Mouse (Mus musculus) WW6 (cell line): ENCODE results near the gene Gm49711.
"Not testable (repeated sequence)": the region's sequence is repeated elsewhere in the genome, so short reads cannot be mapped to it uniquely, and the experiment has no call there.

Experiments used
- DNase-seq: peaks from one replicate; pipeline ENCODE4 v3.0.0-alpha.2; 2013; ENCODE audit warnings: low read depth, low spot score

Gene Gm49711

DNA sequence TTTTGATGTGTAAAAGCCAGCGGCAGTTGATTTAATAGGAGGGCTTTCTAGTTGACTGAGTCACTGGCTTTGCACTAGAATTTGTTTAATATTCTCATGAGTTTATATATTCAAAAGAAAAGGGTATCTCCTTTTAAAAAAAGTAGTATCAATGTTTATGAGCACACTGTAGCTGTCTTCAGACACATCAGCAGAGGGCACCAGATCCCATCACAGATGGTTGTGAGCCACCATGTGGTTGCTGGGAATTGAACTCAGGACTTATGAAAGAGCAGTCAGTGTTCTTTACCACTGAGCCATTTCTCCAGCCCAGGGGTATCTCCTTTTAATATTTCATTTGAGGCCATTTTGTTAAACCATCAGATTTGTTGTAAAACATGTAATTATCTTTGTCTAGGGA, 4.7 kb downstream of the Gm49711 start:
- DNase-seq = no peak

DNA sequence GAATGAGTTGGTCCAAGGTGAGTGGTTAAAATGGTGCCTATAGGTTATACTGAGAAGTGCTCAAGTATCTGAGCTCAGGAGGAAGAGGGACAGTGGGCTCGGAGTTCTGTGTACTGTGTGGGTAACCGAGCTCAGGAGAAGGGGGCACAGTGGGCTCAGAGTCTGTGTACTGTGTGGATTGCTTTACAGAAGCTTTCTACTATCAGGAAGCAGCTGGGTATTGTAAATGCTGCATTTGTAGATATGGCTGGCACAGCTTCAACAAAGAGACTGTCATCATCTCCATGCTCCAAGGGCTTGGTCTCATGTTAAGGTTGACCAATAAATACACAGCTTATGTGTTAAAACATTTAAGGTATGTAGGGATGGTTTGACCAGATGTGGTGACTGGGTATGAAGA, 6.7 kb downstream of the Gm49711 start:
- DNase-seq = no peak

DNA sequence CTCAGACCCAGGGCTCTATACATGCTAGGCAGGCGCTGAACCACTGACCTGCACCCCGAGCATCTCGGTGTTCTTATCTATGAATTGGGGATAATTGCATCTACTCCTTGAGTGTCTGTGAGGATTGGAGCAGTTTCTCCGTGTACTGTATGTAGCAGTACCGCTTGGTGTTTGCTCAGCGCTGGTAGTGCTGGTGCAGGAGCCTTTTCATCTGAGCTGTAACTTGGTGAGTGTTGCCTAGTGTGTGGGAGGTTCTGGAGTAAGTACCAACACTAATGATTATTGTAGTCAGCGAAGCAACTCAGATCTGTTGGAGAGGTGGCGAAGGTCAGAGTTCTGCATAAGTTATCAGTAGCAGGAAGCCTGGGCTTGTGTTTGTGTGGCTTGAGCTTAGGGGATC, 12.2 kb downstream of the Gm49711 start:
- DNase-seq = no peak

DNA sequence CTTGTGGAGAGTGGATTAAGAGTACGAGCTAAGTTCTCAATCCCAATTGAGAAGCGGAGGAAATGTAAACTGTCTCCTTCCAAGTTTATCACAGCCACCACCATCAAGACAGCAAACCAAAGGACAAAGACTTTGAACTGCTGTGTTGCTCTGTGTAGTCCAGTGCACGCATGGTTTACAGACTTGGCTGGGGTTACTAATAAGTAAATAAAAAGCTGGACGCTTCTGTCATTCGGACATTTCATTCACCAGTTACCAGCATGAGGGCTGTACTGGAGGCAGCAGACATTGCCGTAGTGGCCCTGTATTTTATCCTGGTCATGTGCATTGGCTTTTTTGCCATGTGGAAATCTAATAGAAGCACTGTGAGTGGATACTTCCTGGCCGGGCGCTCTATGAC, 18.7 kb downstream of the Gm49711 start:
- DNase-seq = no peak

DNA sequence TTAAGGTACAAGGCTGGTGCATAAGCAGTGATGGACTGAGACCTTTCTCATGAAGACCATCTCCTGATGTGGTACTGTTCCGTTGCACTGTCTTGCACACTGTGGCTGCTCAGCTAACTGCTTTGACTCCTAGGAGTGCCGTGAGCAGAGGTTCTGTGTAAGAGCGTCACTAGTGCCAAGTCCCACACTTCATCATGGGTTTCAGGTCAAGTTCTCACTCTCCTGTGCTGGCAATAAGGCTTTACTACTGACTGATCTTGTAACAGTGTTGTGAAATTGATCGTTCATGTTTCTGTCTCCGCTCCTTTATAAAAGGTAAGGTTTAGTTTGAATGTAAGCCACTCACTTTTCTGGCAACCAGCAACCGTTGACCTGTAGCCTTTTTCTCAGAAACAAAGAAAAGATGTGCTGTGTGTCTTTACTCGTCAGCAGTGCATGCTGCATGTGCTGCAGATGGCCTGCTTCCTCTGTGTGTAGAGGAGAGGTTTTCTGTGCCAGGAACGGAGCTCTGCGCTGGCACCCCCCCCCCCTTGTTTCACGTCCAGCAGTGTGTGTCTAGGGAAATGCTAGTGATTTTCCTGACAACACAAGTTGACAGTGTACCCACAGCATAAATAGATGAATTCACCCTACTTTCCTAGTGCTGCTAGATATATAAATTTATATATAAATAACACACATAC, 25.8 kb downstream of the Gm49711 start:
- DNase-seq = no peak

DNA sequence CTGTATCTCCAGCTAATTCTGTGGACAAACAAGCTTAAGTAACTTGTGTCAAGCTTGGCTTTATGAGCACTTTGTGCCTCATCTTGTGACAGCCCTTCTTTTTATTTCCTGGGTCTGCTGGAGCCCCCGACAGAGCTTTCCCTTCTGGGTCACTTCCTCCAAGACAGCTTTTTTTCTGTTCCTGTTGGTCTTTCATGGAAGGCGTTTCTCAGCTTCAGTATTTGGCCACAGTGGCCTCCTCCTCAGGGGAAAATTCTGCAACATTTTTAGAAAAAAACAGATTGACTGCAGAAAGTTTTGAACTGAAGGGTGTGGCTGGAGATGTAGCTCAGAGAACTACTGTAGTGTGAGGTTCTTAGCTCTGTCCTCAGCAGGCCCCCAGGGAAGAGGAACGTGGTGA, 31.1 kb downstream of the Gm49711 start:
- no peak for DNase-seq

DNA sequence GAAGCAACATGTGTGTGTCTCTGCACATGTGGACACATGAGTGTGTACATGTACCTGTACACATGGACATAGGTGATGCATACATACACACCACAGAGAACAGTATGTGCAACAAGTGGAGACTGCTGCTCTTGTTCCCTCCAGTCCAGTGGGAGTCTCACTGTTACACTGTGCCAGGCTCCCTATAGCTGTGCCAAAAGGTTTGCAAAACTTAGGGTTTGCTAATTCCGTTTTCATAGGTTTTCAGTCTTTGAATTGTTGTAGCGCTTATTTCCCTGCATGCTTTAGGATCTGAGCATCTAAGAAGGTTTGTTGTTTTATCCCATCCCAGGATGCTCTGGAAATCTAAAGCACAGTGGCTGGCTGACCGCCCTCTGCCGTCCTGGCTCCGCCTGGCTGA, 33.8 kb downstream of the Gm49711 start:
- no peak for DNase-seq

DNA sequence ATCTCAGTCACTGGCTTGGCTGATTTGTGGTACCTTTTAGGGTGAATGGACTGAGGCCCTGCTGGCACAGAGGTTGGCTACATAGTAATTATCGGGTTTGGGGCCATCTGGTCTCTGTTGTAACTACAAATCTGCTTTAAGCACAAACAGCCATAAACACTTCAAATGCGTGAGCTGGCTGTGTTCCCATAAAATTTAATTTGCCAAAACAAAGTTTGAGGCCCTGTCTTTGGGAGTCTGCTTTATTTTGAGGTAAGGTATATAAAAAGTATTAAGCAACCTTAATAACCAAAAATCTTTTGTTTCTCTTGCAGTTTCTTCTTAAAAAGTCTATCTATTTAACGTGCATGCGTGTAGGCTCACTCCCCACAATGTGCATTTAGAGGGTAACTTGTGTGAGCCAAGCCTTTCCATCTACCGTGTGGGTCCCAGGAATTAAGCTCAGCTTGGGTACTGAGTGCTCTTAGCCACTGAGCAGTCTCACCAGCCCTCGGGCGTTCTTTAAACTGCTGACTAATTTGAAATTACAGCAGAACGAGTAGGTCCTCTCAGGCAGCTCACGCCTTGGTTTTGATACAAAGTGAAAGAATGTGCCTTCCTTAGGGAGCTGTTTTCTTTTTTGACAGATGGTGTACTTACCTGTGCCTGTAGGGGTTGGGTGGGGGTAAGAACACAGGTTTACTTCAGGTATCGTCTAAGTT, 40.4 kb downstream of the Gm49711 start:
- DNase-seq = no peak

DNA sequence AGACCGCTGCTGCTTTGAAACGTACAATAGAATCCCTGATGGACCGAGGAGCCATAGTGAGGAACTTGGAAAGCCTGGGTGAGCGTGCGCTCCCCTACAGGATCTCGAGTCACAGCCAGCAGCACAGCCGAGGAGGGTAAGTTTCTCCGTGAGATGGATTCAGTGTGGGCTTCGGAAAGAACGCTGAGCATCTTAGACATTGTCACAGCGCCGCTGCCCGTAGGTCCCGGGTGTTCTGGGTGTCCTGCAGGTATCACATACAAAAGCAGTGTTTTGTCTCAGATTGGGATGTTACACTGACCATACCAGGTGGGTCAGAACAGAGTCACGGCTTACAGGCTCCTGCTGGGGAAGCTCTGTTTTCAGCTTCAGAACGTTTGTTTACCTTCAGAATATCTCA, 41.5 kb downstream of the Gm49711 start:
- DNase-seq = no peak

DNA sequence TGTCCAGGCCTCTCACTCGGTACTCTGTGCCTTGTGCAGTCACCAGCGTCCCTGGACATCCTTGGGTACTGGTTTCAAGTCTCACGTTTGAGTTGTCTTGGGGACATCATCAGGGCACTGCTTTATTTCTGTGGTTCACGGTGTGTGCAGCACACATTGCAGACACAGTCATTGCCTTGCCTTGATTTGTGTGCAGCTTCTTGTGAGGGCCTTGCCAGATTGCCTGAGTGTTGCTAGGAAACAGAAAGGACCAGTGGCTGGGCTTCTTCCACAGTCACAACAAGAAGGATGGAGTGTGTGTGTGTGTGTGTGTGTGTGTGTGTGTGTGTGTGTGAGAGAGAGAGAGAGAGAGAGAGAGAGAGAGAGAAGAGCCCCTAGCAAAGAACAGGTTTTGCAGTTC, 42.0 kb downstream of the Gm49711 start:
- no peak for DNase-seq

DNA sequence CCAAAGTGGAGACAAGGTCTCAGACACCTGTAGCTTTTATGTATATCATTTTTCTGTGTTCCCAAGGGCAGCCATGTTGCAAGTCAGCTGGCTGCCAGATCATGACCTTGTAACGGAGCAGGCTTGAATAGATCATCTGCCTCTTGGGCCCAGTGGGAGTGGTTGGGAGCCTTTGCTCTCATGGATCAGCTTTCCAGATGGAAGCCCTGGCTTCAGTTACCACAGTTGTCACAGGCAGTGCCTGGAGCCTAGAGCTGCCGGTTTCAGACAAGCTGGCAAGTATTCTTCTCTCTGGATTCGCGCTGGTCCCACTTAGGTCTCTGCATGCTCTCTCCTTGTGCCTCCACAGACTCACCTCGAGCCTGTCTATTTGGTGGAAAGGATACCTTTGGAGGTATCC, 44.0 kb downstream of the Gm49711 start:
- no peak for DNase-seq

DNA sequence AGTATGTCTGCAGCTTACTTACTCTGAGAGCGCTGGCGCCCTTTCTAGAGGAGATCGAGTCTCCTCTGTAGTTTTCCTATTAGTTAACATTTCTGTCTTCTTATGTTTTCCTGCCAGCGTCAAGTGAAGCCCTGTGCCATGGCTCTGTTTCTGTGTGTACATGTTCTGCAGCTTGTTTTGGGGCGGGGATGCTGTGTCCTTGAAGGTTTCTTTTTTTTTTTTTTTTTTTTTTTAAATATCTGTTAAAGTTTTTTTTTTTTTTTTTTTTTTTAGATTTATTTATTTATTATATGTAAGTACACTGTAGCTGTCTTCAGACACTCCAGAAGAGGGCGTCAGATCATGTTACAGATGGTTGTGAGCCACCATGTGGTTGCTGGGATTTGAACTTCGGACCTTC, 44.8 kb downstream of the Gm49711 start:
- DNase-seq = not testable (repeated sequence)

DNA sequence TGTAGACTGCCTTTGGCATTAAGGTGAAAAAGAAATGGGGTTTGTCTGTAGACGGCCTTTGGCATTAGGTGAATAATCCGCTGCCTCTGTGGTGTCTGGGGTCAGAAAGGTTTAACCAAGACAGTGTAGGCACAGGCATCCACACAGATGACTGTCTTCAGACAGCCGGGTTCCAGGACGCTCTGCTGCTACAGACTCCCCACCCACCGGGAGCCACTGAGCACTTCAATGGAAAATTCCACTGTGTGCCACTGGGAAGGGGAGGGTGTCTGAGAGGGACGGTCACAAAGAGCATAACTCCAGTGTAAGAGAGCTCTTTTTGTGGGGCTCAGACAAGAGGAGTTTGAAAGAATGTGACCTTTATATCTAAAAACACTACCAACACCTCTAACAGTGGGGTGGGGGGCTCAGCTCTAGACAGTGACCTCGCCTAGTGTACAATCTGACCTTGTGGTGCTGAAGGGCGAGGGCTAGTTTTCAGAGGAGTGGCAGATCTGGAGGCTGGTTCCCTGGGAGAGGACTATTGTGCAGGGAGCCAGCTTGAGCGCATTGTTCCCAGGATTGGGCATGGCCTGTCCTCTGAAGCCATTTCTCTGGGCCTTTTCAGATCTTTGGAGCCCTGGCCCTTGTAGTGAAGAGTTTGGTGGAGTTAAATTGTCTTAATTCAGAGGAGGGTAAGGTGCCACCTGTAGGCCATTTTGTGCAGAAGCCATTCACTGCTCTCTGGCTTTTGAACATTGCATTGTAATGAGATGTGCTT, 45.6 kb downstream of the Gm49711 start:
- DNase-seq = no peak

DNA sequence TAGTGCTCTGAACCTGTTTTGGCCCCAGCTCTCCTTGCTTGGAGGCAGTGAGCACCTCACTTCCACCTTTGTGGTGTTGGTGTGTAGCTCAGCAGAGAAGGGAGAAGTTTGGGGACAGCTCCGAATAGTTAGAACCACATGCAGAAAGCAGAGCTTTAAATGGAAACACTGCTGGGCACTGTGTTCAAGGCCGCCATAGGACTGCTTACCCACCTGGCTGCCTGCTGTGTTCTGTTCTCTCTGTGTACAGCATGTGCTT, 46.1 kb downstream of the Gm49711 start:
- DNase-seq = no peak

DNA sequence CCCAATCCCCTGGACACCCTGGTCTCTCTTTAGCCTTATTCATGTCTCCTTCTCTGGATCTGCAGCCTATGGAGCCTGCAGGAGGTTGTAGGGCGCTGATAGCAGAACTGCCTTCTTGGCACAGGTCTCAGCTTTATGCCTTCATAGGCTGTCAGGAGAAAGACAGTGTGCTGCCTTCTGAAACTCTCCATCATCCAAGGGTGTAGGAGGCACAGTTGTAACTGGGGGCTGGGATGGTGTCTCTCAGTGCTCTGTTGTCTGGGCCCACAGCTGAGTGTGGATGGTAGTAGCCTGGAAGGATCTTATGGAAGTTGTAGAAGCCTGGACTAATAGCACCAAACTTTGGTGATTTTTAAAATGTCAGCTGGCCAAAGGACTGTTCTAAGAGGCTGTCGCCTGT, 46.8 kb downstream of the Gm49711 start:
- DNase-seq = no peak

DNA sequence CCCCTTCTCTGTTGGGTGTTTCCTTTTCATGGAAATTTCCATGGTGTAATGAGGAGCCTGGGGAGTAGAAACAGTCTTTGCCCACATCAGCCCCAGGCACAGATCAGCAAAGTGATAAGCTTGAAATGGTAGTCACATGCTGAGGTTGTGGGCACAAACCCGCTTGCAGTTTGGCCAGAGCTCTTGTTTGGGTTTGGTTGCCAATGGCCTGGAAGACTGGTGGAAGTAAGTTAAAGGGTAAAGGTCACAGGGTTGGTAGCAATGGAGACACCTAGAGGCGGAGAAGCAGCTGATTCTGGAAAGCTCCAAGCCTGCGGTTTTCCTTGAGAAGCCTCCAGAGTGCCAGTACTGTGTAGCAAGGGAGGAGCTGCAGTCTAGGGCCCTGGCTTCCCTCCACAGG, 47.5 kb downstream of the Gm49711 start:
- no peak for DNase-seq

DNA sequence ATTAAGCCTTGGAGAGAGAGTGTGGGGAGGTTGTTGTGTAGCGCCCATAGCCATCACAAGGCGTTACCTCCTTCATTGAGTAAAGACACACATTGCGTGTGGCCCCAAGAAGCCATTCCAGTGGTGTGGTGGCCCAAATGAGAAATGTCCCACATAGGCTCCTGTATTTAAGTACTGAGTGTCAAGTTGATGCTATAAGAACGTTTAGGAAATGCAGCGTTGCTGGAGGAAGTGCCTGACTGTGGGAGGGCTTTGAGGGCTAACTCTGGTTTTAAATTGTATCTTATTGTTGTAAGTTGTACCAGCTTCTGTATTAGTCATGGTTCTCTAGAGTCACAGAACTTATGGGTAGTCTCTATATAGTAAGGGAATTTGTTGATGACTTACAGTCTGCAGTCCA, 49.2 kb downstream of the Gm49711 start:
- no peak for DNase-seq

DNA sequence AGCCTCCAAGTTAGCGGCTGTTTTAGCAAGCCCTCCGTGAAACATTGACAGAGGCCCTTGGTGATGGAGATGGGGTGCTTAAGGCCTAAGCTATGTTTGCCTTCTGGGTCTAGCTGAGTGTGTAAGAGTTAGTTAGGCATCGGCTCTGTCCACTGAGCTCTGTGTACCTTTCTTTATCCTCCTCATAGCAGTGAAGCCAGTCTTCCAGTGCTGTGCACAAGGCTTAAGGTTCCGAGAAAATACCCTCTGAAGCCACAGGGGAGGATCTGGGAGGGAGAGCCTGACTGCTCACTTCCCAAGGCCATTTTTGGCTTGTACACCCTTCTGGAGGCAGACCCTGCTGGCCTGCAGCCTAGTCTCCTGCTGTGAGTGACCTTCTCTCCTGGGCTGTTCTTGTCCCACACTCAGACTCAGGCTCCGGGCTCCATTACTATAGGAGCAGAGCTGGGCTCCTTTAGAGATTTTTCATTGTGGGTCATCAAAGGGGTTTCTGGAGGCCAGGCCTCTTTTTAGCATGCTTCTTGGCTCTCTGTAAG, 56.7 kb downstream of the Gm49711 start:
- DNase-seq = no peak

DNA sequence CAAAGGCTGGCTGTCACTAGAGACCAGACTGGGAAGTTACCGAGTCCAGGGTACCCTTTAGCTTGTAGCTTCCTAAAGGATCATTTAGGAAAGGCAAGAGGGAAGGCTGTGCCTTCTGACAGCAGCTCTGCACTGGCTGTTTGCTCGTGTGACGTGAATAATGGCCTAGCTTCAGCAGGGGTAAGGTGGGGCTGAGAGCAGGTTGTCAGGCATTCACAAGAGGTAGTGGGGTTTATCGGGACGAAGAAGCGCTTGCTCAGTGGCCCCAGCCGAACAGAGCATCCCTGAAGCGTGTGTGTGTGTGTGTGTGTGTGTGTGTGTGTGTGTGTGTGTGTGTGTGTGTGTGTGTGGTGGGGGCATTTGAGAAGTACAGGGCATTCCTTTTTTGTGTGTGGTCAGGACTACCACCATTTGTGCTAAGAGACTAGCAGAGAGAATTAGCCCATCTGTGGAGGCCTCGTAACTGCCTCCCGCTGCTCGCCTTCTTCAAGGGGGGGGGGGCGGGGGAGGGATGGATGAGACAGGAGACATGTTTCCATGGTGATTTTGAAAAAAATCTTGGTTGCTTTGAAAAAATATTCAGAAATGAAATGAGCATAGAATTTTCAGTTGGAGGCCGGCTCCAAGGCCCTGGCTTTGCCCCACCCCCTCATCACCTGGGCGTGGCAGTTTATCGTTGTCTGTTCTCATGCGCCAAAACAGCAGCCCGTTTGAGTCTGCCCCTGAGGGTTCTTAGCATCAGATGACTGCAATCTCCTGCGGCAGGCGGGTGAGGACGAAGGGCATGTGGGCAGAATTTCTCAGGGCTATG, 57.7 kb downstream of the Gm49711 start:
- DNase-seq = no peak

DNA sequence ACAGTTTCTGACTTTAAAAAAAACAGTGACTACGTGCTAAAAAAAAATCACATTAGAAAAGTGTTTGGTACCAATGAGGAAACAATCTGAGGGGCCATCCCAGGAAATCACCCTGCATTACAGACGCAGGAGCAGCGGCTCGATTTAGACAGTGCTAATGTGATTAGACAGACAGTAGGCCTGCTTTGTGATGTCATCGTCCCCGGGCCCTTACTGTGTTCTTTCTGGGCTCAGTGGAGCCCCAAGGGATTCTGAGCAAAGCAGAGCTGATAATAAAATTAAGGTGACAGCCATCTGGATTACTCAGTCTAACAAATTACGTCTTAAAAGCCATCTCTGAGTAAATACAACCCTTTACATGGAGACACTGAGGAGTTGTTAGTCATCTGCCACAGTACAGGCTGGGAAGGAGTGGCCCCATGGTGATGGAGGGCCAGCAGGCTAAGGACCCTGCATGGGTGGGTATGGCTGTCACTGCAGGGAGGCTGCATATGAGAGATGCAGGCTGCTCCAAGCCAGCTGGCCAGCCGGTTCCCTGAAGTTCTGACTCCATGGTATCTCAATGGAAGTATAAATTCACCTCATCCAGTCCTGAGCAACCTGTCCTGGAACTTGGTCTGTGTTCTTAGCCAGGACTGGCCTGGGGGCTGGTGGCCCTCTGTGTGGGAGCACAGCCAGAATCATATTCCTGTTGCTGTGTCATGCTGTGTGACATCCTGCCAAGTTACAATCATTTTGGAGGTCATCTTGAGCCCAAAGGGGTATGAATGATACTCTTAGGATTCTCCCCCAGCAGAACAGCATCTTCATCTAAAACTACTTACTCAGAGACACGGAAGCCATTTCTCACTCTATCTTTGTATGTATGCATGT, 59.5 kb downstream of the Gm49711 start:
- no peak for DNase-seq

DNA sequence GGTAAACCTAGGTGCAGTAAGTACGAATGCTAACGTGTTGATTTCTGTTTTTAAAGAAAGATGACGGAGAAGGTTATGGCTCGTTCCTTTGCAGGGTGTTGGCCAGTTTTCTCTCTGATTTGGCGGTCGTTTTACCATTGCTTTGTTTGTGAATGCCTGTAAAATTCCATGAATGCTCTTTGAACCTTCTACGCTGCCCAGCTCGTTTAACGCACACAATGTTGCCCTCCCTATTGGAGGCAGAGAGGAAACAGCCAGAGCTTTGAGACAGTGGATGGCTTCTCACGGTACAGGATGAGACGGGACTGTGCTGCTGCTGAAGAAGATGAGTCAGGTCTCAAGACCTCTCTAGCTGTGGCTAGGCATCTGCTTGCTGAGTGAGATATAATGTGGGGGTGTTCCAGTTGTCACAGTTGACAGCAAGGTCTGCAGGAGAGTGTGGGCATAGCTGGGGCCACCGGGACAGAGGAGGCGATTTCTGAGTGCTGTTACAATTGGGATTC, 60.9 kb downstream of the Gm49711 start:
- no peak for DNase-seq
